Mouse (Mus musculus) ES-Bruce4 (cell line): ENCODE data around the gene Nenf.

Experiments
- CTCF ChIP-seq: IDR thresholded peaks from one replicate; pipeline ENCODE4 v1.8.1; 2011; ENCODE audit warnings: low read depth, low read length
- EP300 ChIP-seq: IDR thresholded peaks from 2 replicates; pipeline ENCODE4 v1.6.1; 2011; ENCODE audit warnings: low read depth, low read length; ENCODE audit not compliant: insufficient read depth
- POLR2A ChIP-seq: IDR thresholded peaks from one replicate; pipeline ENCODE4 v1.8.1; 2011; ENCODE audit warnings: low read length; ENCODE audit not compliant: insufficient read depth

DNA sequence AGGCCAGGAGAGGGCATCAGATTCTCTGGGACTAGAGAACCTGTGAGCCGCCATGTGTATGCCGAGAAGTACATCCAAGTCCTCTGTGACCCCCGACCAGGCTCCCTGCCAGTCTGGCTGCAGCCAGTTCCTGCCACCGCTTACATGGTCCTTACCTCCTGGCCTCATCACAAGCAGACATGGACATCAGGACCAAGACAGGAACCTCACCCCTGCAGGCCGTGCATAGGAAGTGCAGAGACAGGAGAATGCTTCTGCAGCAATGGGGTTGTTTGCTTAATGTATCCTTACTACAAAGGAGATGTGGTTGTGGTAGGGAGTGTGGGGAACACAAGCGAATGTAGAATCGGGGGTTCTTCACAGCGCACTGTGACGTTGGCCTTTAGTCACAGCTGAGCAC lies 11.7 kb downstream of the Nenf start:
- TF ChIP-seq EP300, result no peak
- TF ChIP-seq CTCF, result no peak
- TF ChIP-seq POLR2A, result no peak
